Mouse (Mus musculus) spleen, adult 2 months (tissue): ENCODE measurements around the gene Slc35g3.

ENCODE experiments used
- CTCF ChIP-seq: fragments of 200-500 bp; IDR thresholded peaks from 2 replicates; pipeline ENCODE4 v1.5.1; 2011; ENCODE audit warnings: mild to moderate bottlenecking, inconsistent platforms; ENCODE audit not compliant: insufficient read depth, insufficient read length, insufficient replicate concordance; ENCODE audit errors: extremely low read depth
- POLR2A ChIP-seq: fragments of 200-500 bp; IDR thresholded peaks from 2 replicates; pipeline ENCODE4 v1.6.1; 2011; ENCODE audit warnings: low read depth, low read length, inconsistent platforms

DNA sequence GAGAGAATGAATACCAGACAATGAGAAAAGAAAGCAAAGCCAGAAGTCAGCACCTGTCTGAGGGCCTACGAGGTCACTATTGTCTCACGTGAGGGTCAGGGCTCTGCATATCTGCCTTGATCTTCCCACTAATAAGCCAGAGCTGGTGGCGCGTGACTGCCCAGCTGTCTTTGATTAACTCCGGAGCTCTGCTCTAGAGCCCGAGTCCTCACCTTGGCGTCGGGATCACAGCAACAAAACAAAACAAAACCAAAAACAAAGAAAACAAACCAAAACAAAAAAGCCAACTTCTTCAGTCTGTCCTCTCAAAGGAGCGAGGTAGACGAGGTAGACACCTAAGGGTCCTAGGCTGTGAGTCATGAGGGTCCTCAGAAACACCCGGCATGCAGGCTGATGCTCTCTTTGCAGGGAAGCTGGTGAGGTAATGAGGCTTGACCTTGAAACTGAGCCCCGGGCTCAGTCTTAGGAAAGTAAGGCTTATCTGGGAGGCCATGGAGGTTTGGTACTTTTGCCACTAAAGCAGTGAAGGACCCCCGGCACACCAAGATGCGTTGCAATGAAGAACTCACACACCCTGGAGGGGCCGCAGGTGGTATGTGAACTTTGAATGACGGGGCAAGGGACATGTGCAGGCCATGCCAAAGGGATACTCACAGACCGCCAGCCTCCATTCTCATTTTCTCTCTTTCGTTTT, 47.0 kb downstream of the Slc35g3 start:
- TF ChIP-seq POLR2A = no peak
- TF ChIP-seq CTCF = no peak
